In genomic region chr2:124298872-124299271, GRCm38 (mm10) we compare ENCODE assay signal across 10 mouse cellular contexts.
DNase-seq lines count a peak whose midpoint lies in the region; ATAC-seq and TF ChIP-seq lines count a peak whose summit lies in the region.
"Had no signal": no experiment of that assay in that cellular context is flagged by ENCODE, and none has a peak within 500 bp of the region (broad histone marks: within the 10 kb centered on the region; RNA-seq: fewer than 3 reads in every experiment).

No protein-coding gene starts in this region.

- H3K4me3 ChIP-seq in lung, embryonic 14.5 days (ENCODE audit: low read depth, low read length): no peak overlapping the region
- no peak overlapping the region for H3K4me3 ChIP-seq in lung, adult 2 months (replicated peaks; ENCODE audit: extremely low read depth, low read depth, low read length)
- H3K4me3 ChIP-seq in intestine, embryonic 15.5 days (replicated peaks): no peak overlapping the region
- no peak overlapping the region for H3K4me3 ChIP-seq in myocyte
- H3K4me3 ChIP-seq: erythroblast, embryonic 14.5 days; midbrain, embryonic 12.5 days had no signal

- H3K79me2 ChIP-seq in myocyte (ENCODE audit: control insufficient read depth, insufficient read depth): no peaks in the 10 kb centered on the region

- no peaks in the 10 kb centered on the region for H3K27me3 ChIP-seq in lung, embryonic 14.5 days (ENCODE audit: insufficient read depth, low read length)
- H3K27me3 ChIP-seq in intestine, embryonic 15.5 days (replicated peaks): no peaks in the 10 kb centered on the region
- no peaks in the 10 kb centered on the region for H3K27me3 ChIP-seq in myocyte (ENCODE audit: control insufficient read depth, insufficient read depth, insufficient read length)
- H3K27me3 ChIP-seq: midbrain, embryonic 12.5 days had no signal

- TF ChIP-seq POLR2A in lung, adult 2 months (IDR thresholded peaks at IDR 0.05; ENCODE audit: borderline replicate concordance, extremely low read depth, low read depth, low read length): no peak
- TF ChIP-seq POLR2A in myocyte (IDR thresholded peaks at IDR 0.05; ENCODE audit: insufficient read length, low read depth): no peak

- H3K9ac ChIP-seq in lung, embryonic 14.5 days: no peak overlapping the region
- no peak overlapping the region for H3K9ac ChIP-seq in intestine, embryonic 15.5 days
- H3K9ac ChIP-seq: midbrain, embryonic 12.5 days had no signal

- ATAC-seq in lung, embryonic 14.5 days (ENCODE audit: insufficient read depth): peak; percentile 96
- peak; percentile 59; the same call in 1 of the 2 replicates for ATAC-seq in intestine, embryonic 15.5 days

- no peak overlapping the region for H3K4me2 ChIP-seq in lung, embryonic 14.5 days
- H3K4me2 ChIP-seq in intestine, embryonic 15.5 days (replicated peaks): no peak overlapping the region
- no peak overlapping the region for H3K4me2 ChIP-seq in myocyte (ENCODE audit: low read depth)
- H3K4me2 ChIP-seq: midbrain, embryonic 12.5 days had no signal

- WGBS in lung, embryonic 14.5 days: 23% methylated on average over 1 of the region's 1 CpGs
- WGBS in lung, adult 2 months: 48% methylated on average over 1 of the region's 1 CpGs
- 33% methylated on average over 1 of the region's 1 CpGs for WGBS in intestine, embryonic 15.5 days

- H3K36me3 ChIP-seq in lung, embryonic 14.5 days (ENCODE audit: insufficient read depth): no peaks in the 10 kb centered on the region
- no peaks in the 10 kb centered on the region for H3K36me3 ChIP-seq in intestine, embryonic 15.5 days
- no peaks in the 10 kb centered on the region for H3K36me3 ChIP-seq in myocyte (ENCODE audit: control insufficient read depth, insufficient read depth)
- H3K36me3 ChIP-seq: midbrain, embryonic 12.5 days had no signal

- H3ac ChIP-seq in myocyte (ENCODE audit: control insufficient read depth, insufficient read length): no peak overlapping the region

- peak; percentile 69 for TF ChIP-seq CTCF in lung, embryonic 14.5 days (IDR thresholded peaks at IDR 0.05; ENCODE audit: low read depth)
- no peak for TF ChIP-seq CTCF in lung, adult 2 months (IDR thresholded peaks at IDR 0.05; ENCODE audit: insufficient read depth, low read length)

- H3K27ac ChIP-seq in lung, embryonic 14.5 days (ENCODE audit: low read depth): no peak overlapping the region
- H3K27ac ChIP-seq in intestine, embryonic 15.5 days: no peak overlapping the region
- H3K27ac ChIP-seq: midbrain, embryonic 12.5 days had no signal

- DNase-seq in cerebellum, postnatal 10 days: peak; percentile 9 to 12
- DNase-seq in cerebellum, adult 18-20 months: no peak
- peak; percentile 85 for DNase-seq in lung, embryonic 14.5 days
- no peak for DNase-seq in lung, adult 2 months
- DNase-seq in urinary bladder, postnatal 10 days (ENCODE audit: low spot score): no peak
- DNase-seq in spleen, postnatal 14 days (ENCODE audit: low spot score in 2 of 2): no peak

- H3K4me1 ChIP-seq in lung, embryonic 14.5 days (ENCODE audit: insufficient read depth): peaks cover 8% of the 10 kb centered on the region; the same call in 1 of the 2 replicates
- peaks cover 6% of the 10 kb centered on the region for H3K4me1 ChIP-seq in lung, adult 2 months (ENCODE audit: control insufficient read depth, insufficient read depth, low read length)
- H3K4me1 ChIP-seq in intestine, embryonic 15.5 days (replicated peaks): no peaks in the 10 kb centered on the region
- H3K4me1 ChIP-seq: midbrain, embryonic 12.5 days had no signal

- no peaks in the 10 kb centered on the region for H3K9me3 ChIP-seq in lung, embryonic 14.5 days (ENCODE audit: low read depth, low read length)
- H3K9me3 ChIP-seq in intestine, embryonic 15.5 days: no peaks in the 10 kb centered on the region
- H3K9me3 ChIP-seq: midbrain, embryonic 12.5 days had no signal

TF ChIP-seq in myocyte, 11 proteins besides CTCF, POLR2A, EP300 and RAD21:
- 0 out of 2 replicates have a peak, but pooled peaks have one; percentile 19 for TF ChIP-seq CEBPB (IDR thresholded peaks at IDR 0.05; ENCODE audit: insufficient read depth, poor library complexity, severe bottlenecking)
- no peak for TF ChIP-seq MAX (IDR thresholded peaks at IDR 0.05; ENCODE audit: low read depth)

Comparison
In these comparisons a context has a peak if more than half of its experiments do, and no peak if none do; other contexts are left out.
1. DNase-seq: peak in cerebellum, postnatal 10 days (2 of 2) and lung, embryonic 14.5 days (single experiment); none in cerebellum, adult 18-20 months (0 of 2), lung, adult 2 months (single experiment), urinary bladder, postnatal 10 days (single experiment) and spleen, postnatal 14 days (0 of 2).